Mouse (Mus musculus) hindbrain, embryonic 13.5 days (tissue): ENCODE measurements at regions not wholly inside any gene's neighbourhood (a gene's known extent, or its start where the extent isn't known, plus 50 kb on each side); places are given as distances from the start of the nearest gene placed in this dataset. TPM values are rescaled to one million over a fixed set of nuclear protein-coding genes. Genes with fewer than 3 reads are reported as not detected.
A peak's percentile ranks its signal among the peaks of the same experiment; 100 is the strongest.

Source experiments
- ATAC-seq: fragments of 200-750 bp; cut with Nextera tagmentation; 2 replicates; pipeline ENCODE4 v1.8.0; 2017; ENCODE audit warnings: moderate TSS enrichment; ENCODE audit not compliant: low FRiP score
- H3K27ac ChIP-seq: fragments of 300-500 bp; sonication (generic); 2 replicates; pipeline ENCODE4 v1.5.1; 2015; ENCODE audit warnings: inconsistent platforms, mild to moderate bottlenecking, moderate library complexity
- H3K27me3 ChIP-seq: fragments of 300-500 bp; sonication (generic); 2 replicates; pipeline ENCODE4 v1.6.1; 2015; ENCODE audit warnings: mild to moderate bottlenecking, inconsistent platforms
- H3K36me3 ChIP-seq: fragments of 300-500 bp; sonication (generic); 2 replicates; pipeline ENCODE4 v1.6.1; 2015; ENCODE audit warnings: mild to moderate bottlenecking, inconsistent platforms
- H3K4me1 ChIP-seq: fragments of 300-500 bp; sonication (generic); replicated peaks from 2 replicates; pipeline ENCODE4 v1.6.1; 2015; ENCODE audit warnings: inconsistent platforms
- H3K4me2 ChIP-seq: fragments of 300-500 bp; sonication (generic); 2 replicates; pipeline ENCODE4 v1.6.1; 2015; ENCODE audit warnings: inconsistent platforms, mild to moderate bottlenecking, moderate library complexity
- H3K4me3 ChIP-seq: fragments of 300-500 bp; sonication (generic); 2 replicates; pipeline ENCODE4 v1.5.1; 2015; ENCODE audit warnings: mild to moderate bottlenecking, inconsistent platforms
- H3K9ac ChIP-seq: fragments of 300-500 bp; sonication (generic); 2 replicates; pipeline ENCODE4 v1.6.1; 2015; ENCODE audit warnings: mild to moderate bottlenecking, inconsistent platforms
- H3K9me3 ChIP-seq: fragments of 300-500 bp; sonication (generic); 2 replicates; pipeline ENCODE4 v1.6.1; 2016; ENCODE audit warnings: inconsistent platforms
- WGBS: fragments of 180-500 bp; shearing (Covaris S2); methylation state at CpG from one replicate; pipeline ENCODE4 v1.1.7; 2015; 5-methylcytosine and 5-hydroxymethylcytosine counted together
- microRNA-seq: library from miRNA; unstranded; fragments of <30 nt; microRNA quantifications from one replicate; pipeline ENCODE4, GENCODE M21; 2016

GRCm38 (mm10) chr3:35496027-35496824, 257.7 kb upstream of the Atp11b start:
- Histone ChIP-seq H3K9ac (no peak overlapping the region), H3K4me3 (no peak overlapping the region), H3K27ac (no peak overlapping the region), H3K4me2 (no peak overlapping the region), H3K36me3 (no peaks in the 10 kb centered on the region), H3K27me3 (no peaks in the 10 kb centered on the region), H3K4me1 (no peaks in the 10 kb centered on the region), H3K9me3 (no peaks in the 10 kb centered on the region)
- ATAC-seq = no peak
- 73% methylated on average over 9 of the region's 9 CpGs for WGBS

GRCm38 (mm10) chr3:35510314-35510713, 243.6 kb upstream of the Atp11b start:
- no peak overlapping the region for H3K4me3 ChIP-seq
- H3K4me1 ChIP-seq = no peaks in the 10 kb centered on the region
- no peaks in the 10 kb centered on the region for H3K9me3 ChIP-seq
- no peaks in the 10 kb centered on the region for H3K36me3 ChIP-seq
- WGBS = 66% methylated on average over 1 of the region's 1 CpGs
- H3K27ac ChIP-seq = no peak overlapping the region
- ATAC-seq = no peak
- H3K4me2 ChIP-seq = no peak overlapping the region
- no peak overlapping the region for H3K9ac ChIP-seq
- no peaks in the 10 kb centered on the region for H3K27me3 ChIP-seq

- ATAC-seq = no peak
- Histone ChIP-seq H3K9me3 (no peaks in the 10 kb centered on the region), H3K4me1 (no peaks in the 10 kb centered on the region), H3K9ac (no peak overlapping the region), H3K4me2 (no peak overlapping the region), H3K36me3 (no peaks in the 10 kb centered on the region), H3K27ac (no peak overlapping the region), H3K27me3 (no peaks in the 10 kb centered on the region), H3K4me3 (no peak overlapping the region)
- 79% methylated on average over 4 of the region's 4 CpGs for WGBS
Observed at GRCm38 (mm10) chr3:35516517-35516916, 237.4 kb upstream of the Atp11b start.

GRCm38 (mm10) chr3:35520131-35520530, 233.8 kb upstream of the Atp11b start:
- H3K27me3 ChIP-seq = no peaks in the 10 kb centered on the region
- no peaks in the 10 kb centered on the region for H3K36me3 ChIP-seq
- WGBS = 79% methylated on average over 3 of the region's 3 CpGs
- no peak overlapping the region for H3K27ac ChIP-seq
- no peaks in the 10 kb centered on the region for H3K9me3 ChIP-seq
- no peak overlapping the region for H3K4me2 ChIP-seq
- ATAC-seq = no peak
- no peaks in the 10 kb centered on the region for H3K4me1 ChIP-seq
- no peak overlapping the region for H3K9ac ChIP-seq
- no peak overlapping the region for H3K4me3 ChIP-seq

GRCm38 (mm10) chr3:35547696-35548095, 206.2 kb upstream of the Atp11b start:
- Histone ChIP-seq H3K9me3 (no peaks in the 10 kb centered on the region), H3K4me1 (no peaks in the 10 kb centered on the region), H3K4me2 (no peak overlapping the region), H3K27ac (no peak overlapping the region), H3K36me3 (no peaks in the 10 kb centered on the region), H3K27me3 (no peaks in the 10 kb centered on the region), H3K9ac (no peak overlapping the region), H3K4me3 (no peak overlapping the region)
- ATAC-seq = no peak

- Histone ChIP-seq H3K4me3 (no peak overlapping the region), H3K27me3 (no peaks in the 10 kb centered on the region), H3K4me2 (no peak overlapping the region), H3K27ac (no peak overlapping the region), H3K9me3 (no peaks in the 10 kb centered on the region), H3K36me3 (no peaks in the 10 kb centered on the region), H3K4me1 (no peaks in the 10 kb centered on the region), H3K9ac (no peak overlapping the region)
- ATAC-seq = no peak
- 82% methylated on average over 9 of the region's 9 CpGs for WGBS
Observed at GRCm38 (mm10) chr3:35551791-35552190, 202.1 kb upstream of the Atp11b start.

- Histone ChIP-seq H3K9me3 (no peaks in the 10 kb centered on the region), H3K27me3 (no peaks in the 10 kb centered on the region), H3K4me2 (no peak overlapping the region), H3K4me1 (no peaks in the 10 kb centered on the region), H3K4me3 (no peak overlapping the region), H3K36me3 (no peaks in the 10 kb centered on the region), H3K9ac (no peak overlapping the region), H3K27ac (no peak overlapping the region)
- ATAC-seq = no peak
- WGBS = 86% methylated on average over 10 of the region's 10 CpGs
Observed at GRCm38 (mm10) chr3:35560425-35560824, 193.5 kb upstream of the Atp11b start.

GRCm38 (mm10) chr3:35574402-35574801, 179.5 kb upstream of the Atp11b start:
- H3K36me3 ChIP-seq = no peaks in the 10 kb centered on the region
- ATAC-seq = peak; percentile 81
- H3K4me3 ChIP-seq = no peak overlapping the region
- no peaks in the 10 kb centered on the region for H3K27me3 ChIP-seq
- no peak overlapping the region for H3K9ac ChIP-seq
- WGBS = 15% methylated on average over 10 of the region's 10 CpGs
- H3K27ac ChIP-seq = no peak overlapping the region
- H3K4me1 ChIP-seq = 0 out of 2 replicates have a peak, but pooled peaks cover 2% of the 10 kb centered on the region
- no peaks in the 10 kb centered on the region for H3K9me3 ChIP-seq
- H3K4me2 ChIP-seq = no peak overlapping the region

Small RNA genes lying in the stretch of these regions (microRNA-seq; reads per million reads assigned to microRNA genes)
- not detected for gene Gm25442
